Mouse (Mus musculus): ENCODE measurements at regions not wholly inside any gene's neighbourhood (a gene's known extent, or its start where the extent isn't known, plus 50 kb on each side); places are given as distances from the start of the nearest gene placed in this dataset.

DNA sequence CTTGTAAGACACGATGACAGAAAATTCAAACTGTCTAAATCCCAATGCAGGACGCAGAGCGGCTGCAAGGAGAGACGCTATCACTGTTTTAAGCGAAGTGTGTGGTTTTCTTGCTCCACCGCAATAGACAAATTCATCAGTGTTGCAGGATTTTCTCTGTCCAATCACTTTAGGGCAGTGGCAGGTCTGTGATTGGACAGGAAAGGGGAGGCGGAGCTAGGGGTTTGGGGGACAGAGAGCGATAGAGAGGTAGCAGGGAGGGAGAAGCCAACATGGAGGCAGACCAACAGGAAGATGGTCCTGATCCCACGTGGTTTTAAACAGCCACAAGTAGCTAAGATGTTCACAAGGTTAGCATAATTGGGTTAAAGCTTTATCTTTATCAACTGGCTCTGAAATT lies 209.7 kb upstream of the Runx1 start:
- WGBS = 87% methylated on average over 9 of the region's 9 CpGs
- Histone ChIP-seq H3K9me3 (replicated peaks) (no peaks in the 10 kb centered on the region), H3K4me3 (replicated peaks) (no peak overlapping the region), H3K4me1 (no peaks in the 10 kb centered on the region), H3K36me3 (no peaks in the 10 kb centered on the region), H3K9ac (no peak overlapping the region), H3K27ac (no peak overlapping the region), H3K4me2 (no peak overlapping the region), H3K27me3 (no peaks in the 10 kb centered on the region)
- no peak for ATAC-seq (replicated peaks; ENCODE audit: low FRiP score)

DNA sequence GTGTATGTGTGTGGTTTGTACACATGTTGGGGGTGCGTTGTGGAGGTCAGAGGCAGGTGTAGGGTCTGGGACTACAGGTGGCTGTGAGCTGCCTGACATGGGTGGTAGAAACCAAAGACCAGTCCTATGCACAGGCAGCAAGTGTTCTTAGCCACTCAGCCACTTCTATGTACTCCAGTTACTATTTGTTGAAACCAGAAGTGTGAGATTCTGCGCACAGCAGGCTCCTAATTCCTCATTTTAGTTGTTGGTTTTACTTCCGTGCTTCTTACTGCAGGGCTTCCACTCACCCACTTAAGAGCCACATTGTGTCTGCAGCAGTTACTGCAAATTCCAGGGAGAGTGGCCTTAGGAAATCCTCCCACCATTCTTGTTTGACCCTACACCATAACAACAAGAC lies 208.0 kb upstream of the Runx1 start:
- Histone ChIP-seq H3K9ac (no peak overlapping the region), H3K36me3 (no peaks in the 10 kb centered on the region), H3K9me3 (replicated peaks) (no peaks in the 10 kb centered on the region), H3K4me2 (no peak overlapping the region), H3K27me3 (no peaks in the 10 kb centered on the region), H3K27ac (no peak overlapping the region), H3K4me1 (no peaks in the 10 kb centered on the region), H3K4me3 (replicated peaks) (no peak overlapping the region)
- ATAC-seq (replicated peaks; ENCODE audit: low FRiP score) = no peak
- WGBS = 80% methylated on average over 3 of the region's 3 CpGs

DNA sequence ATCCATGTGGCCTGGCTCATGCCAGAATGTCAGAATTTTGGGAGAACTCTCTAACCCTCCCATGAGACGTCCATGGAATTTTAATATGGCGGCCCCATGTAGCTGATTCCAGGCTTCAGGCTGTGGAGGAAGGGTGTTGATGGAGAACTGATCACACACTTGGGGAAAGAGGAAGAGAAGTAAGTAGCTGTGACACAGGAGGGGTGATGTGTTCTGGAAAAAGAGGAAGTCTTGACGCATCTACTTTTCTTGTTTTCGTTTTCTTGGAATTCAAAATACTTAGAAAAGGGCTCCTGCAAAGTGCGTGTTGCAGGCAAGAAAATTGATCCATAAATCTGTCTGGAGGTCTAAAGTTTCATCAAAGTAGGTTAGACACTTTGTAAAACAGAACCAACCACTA lies 205.7 kb upstream of the Runx1 start:
- ATAC-seq (replicated peaks; ENCODE audit: low FRiP score) = no peak
- Histone ChIP-seq H3K4me2 (no peak overlapping the region), H3K27me3 (no peaks in the 10 kb centered on the region), H3K36me3 (no peaks in the 10 kb centered on the region), H3K4me1 (no peaks in the 10 kb centered on the region), H3K9me3 (replicated peaks) (no peaks in the 10 kb centered on the region), H3K27ac (no peak overlapping the region), H3K4me3 (replicated peaks) (no peak overlapping the region), H3K9ac (no peak overlapping the region)
- WGBS = 70% methylated on average over 5 of the region's 5 CpGs

DNA sequence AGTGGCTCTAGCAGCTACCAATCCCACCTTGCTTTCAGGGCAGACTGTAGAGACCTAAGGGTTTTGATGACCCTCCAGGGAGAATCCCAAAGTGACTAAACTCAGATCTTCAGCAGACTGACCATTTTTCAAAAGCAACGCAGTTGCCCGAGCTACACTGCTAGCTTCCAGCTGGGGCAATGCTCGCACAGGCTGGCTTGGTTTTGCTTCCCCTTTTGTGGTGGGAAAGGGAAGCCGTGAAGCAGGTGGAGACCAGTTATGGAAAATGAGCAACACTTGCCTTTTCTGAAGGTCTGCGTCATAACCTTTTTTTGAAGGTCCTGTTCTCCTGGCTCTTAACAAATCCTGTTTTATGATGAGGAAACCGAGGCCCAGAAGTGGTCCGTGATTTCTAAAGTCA lies 202.7 kb upstream of the Runx1 start:
- no peak for ATAC-seq (replicated peaks; ENCODE audit: low FRiP score)
- Histone ChIP-seq H3K9ac (no peak overlapping the region), H3K36me3 (no peaks in the 10 kb centered on the region), H3K27ac (no peak overlapping the region), H3K4me2 (no peak overlapping the region), H3K4me1 (no peaks in the 10 kb centered on the region), H3K4me3 (replicated peaks) (no peak overlapping the region), H3K27me3 (no peaks in the 10 kb centered on the region), H3K9me3 (replicated peaks) (no peaks in the 10 kb centered on the region)
- WGBS = 83% methylated on average over 7 of the region's 7 CpGs

DNA sequence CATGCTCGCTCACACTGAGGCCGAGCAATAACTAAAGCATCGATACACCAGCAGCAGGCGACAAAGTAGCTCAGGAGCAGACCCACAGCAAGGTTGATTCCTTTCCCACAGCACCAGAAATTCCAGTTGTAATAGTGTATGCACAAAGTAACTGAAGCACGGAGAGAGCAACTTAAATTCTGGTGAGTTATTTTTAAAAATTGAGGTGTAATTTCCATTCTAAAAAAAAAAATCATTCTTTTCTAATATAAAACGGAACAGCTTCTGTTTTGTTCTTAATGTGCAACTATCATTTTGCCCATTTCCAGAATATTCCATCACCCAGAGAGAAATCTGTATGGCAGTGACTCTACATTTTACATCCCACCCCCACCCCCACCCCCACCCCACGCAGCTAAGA lies 202.1 kb upstream of the Runx1 start:
- no peaks in the 10 kb centered on the region for H3K36me3 ChIP-seq
- 72% methylated on average over 7 of the region's 7 CpGs for WGBS
- H3K27ac ChIP-seq = no peak overlapping the region
- no peak overlapping the region for H3K9ac ChIP-seq
- no peaks in the 10 kb centered on the region for H3K27me3 ChIP-seq
- ATAC-seq (replicated peaks; ENCODE audit: low FRiP score) = no peak
- H3K4me1 ChIP-seq = no peaks in the 10 kb centered on the region
- H3K4me2 ChIP-seq = no peak overlapping the region
- no peaks in the 10 kb centered on the region for H3K9me3 ChIP-seq (replicated peaks)
- H3K4me3 ChIP-seq (replicated peaks) = no peak overlapping the region

DNA sequence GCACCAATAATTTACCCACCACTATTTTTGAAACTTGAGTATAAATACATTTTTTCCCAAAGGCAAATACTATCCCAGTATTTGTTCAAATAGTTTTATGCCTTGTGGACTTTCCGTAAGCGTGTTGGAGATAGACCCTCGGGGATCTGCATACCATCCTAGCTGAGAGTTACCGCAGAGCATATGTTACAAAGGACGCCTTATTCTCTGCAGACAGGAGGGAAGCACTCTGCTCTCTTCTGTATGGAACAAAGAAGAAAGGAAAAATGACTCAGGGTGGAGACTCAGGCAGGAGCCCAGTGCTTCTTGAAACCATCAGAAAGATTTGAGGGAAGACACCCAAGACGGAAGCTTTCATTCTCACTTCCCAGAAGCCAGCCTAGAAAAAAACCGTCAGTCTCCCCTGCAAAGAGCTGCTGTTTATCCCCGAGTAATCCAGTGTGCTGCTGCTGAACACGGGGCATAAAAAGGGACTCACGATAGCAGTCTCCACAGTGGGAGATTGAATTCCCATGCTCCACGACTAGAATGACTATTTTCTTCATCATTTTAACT lies 200.2 kb upstream of the Runx1 start:
- Histone ChIP-seq H3K36me3 (no peaks in the 10 kb centered on the region), H3K9me3 (replicated peaks) (no peaks in the 10 kb centered on the region), H3K4me1 (no peaks in the 10 kb centered on the region), H3K9ac (no peak overlapping the region), H3K27me3 (no peaks in the 10 kb centered on the region), H3K27ac (no peak overlapping the region), H3K4me2 (no peak overlapping the region), H3K4me3 (replicated peaks) (no peak overlapping the region)
- WGBS = 61% methylated on average over 11 of the region's 11 CpGs
- no peak for ATAC-seq (replicated peaks; ENCODE audit: low FRiP score)

DNA sequence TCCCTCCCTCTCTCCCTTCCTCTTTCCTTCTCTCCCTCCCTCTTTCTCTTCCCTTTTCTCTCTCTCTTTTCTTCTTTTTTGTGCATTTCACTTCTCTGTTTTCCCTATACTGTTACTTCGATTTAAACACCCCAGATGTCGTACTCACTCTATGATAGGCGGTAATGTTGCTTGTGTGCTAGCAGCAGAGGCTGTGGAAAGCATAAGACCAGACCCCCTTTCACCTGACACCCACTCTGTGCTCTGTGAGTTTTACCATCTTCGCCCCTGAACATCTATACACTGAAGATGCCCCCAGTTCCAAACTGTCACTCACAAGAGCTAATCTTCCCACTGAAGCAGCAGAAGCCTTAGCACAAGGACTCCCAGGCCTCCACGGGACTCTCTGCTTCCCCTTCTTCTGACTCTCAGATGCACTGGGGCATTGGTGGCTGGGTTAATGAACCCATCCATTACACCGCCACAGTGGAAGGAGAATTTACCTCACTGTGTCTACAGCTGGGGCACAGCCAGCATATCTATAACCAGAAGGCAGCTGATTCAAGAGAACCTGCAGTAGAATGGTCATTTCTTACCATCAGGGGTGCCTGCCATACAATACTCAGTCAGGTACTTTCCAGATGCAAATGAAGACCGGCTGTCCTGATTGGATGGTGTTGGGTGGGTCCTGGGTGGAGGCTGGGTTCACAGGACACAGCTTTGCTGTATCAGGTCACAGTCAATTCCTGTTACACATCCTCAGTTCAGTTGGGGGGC lies 194.0 kb upstream of the Runx1 start:
- Histone ChIP-seq H3K4me2 (no peak overlapping the region), H3K36me3 (no peaks in the 10 kb centered on the region), H3K27me3 (peaks cover 20% of the 10 kb centered on the region; the same call in 1 of the 2 replicates), H3K4me1 (peaks cover 11% of the 10 kb centered on the region), H3K4me3 (replicated peaks) (no peak overlapping the region), H3K9me3 (replicated peaks) (no peaks in the 10 kb centered on the region), H3K9ac (no peak overlapping the region), H3K27ac (no peak overlapping the region)
- no peak for ATAC-seq (replicated peaks; ENCODE audit: low FRiP score)
- 69% methylated on average over 7 of the region's 7 CpGs for WGBS

DNA sequence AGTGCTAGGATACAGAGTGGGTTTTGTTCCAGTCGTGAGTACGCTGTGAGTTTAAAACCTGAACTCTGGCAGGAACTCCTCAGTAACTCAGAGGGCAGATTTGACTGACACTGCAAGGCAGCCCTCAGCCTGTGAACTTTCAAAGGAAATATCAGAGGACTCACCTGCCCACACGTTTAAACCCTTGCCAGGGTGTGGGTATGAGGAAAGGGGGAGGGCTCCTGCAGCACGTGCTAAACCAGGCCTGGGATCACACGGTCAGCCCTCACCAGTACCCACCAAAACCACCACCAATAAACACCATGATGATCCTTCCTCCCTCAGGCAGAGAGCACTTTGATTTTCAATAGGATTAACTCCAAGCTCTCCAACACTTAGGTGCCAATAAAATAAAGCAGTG lies 192.8 kb upstream of the Runx1 start:
- Histone ChIP-seq H3K36me3 (no peaks in the 10 kb centered on the region), H3K27ac (no peak overlapping the region), H3K9ac (no peak overlapping the region), H3K27me3 (peaks cover 20% of the 10 kb centered on the region; the same call in 1 of the 2 replicates), H3K4me1 (peaks cover 16% of the 10 kb centered on the region), H3K9me3 (replicated peaks) (no peaks in the 10 kb centered on the region), H3K4me2 (no peak overlapping the region), H3K4me3 (replicated peaks) (no peak overlapping the region)
- no peak for ATAC-seq (replicated peaks; ENCODE audit: low FRiP score)
- WGBS = 34% methylated on average over 5 of the region's 5 CpGs

DNA sequence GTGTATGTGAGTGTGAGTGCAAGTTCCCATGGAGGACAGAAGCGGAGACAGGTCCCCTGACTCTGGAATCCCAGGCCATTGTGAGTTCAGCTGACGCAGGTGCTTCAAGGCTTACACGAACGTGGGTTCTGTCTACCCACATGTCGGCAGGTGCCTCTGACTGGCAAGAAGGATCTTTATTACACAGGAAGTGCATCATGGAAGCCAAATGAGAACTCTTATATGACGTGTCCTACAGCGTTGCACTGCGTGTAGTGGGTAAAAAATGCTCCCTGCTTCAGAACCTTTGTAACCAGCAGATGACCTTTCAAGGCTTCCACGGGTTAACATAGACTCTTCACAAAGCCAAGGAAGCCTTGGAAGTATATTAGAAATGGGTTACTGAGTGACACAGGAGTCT lies 191.1 kb upstream of the Runx1 start:
- Histone ChIP-seq H3K9ac (no peak overlapping the region), H3K36me3 (no peaks in the 10 kb centered on the region), H3K4me2 (no peak overlapping the region), H3K27ac (no peak overlapping the region), H3K4me3 (replicated peaks) (no peak overlapping the region), H3K27me3 (peaks cover 20% of the 10 kb centered on the region), H3K4me1 (peaks cover 19% of the 10 kb centered on the region), H3K9me3 (replicated peaks) (no peaks in the 10 kb centered on the region)
- 92% methylated on average over 9 of the region's 9 CpGs for WGBS
- no peak for ATAC-seq (replicated peaks; ENCODE audit: low FRiP score)

DNA sequence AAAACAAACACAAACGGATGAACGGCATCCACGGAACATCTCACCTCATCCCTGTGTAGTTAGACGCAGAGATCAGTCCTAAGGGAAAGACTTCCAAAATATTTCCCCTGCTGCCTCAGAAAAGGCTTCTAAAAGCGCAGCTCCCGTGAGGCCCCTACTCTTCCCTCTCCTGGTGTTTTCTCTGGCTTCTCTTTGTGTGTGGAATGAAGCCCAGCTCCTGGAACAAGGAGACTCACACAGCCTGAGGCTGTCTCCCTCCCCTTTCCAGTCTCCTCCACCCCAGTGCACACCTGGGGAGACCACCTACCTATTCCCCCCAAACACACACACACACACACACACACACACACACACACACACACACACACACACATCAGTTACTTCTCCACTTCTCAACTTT lies 189.7 kb upstream of the Runx1 start:
- Histone ChIP-seq H3K4me2 (no peak overlapping the region), H3K4me1 (peaks cover 19% of the 10 kb centered on the region), H3K27ac (no peak overlapping the region), H3K9me3 (replicated peaks) (no peaks in the 10 kb centered on the region), H3K4me3 (replicated peaks) (no peak overlapping the region), H3K27me3 (peaks cover 19% of the 10 kb centered on the region), H3K9ac (no peak overlapping the region), H3K36me3 (no peaks in the 10 kb centered on the region)
- no peak for ATAC-seq (replicated peaks; ENCODE audit: low FRiP score)
- 60% methylated on average over 6 of the region's 6 CpGs for WGBS

DNA sequence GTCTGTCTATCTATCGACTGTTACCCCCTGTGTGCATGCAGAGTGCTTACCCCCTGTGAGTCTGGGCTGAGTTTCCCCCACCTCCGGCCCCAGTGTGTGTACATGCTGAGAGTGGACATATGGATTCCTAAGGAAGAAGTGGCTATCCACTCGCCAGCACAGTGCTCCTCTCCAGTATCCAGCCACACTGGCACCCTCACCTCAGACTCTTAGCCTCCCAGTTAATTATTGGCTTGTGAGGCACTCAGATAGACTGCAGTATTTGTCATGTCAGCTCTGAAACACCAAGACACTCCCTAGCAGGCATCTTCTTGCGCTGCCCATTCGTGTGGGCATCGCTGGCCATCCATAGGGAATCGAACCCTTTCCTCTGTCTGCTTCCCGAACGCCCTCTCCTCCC lies 189.0 kb upstream of the Runx1 start:
- ATAC-seq (replicated peaks; ENCODE audit: low FRiP score) = 0 out of 2 replicates have a peak, but pooled peaks have one; percentile 58
- H3K4me3 ChIP-seq (replicated peaks) = no peak overlapping the region
- no peak overlapping the region for H3K9ac ChIP-seq
- WGBS = 82% methylated on average over 9 of the region's 9 CpGs
- no peaks in the 10 kb centered on the region for H3K36me3 ChIP-seq
- peaks cover 19% of the 10 kb centered on the region for H3K4me1 ChIP-seq
- H3K4me2 ChIP-seq = no peak overlapping the region
- H3K27me3 ChIP-seq = peaks cover 14% of the 10 kb centered on the region
- no peak overlapping the region for H3K27ac ChIP-seq
- no peaks in the 10 kb centered on the region for H3K9me3 ChIP-seq (replicated peaks)

DNA sequence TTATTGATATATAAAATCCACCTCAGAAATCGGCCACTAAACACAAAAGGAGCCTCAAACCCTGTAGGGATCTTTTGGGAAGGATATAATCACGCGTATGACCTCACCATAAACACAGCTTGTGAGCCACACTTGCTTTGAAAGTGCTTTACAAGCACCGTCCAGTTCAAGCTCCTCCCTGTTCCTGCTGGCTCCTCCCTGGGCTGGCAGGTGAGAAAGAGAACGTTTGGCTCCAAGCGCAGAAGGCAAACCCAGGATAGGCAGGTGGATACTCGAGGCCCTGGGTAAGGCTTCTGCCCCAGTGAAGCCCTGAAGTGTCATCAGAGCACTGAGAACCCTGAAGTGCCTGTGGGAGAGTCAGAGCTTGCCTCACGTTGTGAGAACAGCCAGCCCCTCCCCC lies 187.9 kb upstream of the Runx1 start:
- no peak overlapping the region for H3K27ac ChIP-seq
- no peaks in the 10 kb centered on the region for H3K9me3 ChIP-seq (replicated peaks)
- H3K4me3 ChIP-seq (replicated peaks) = no peak overlapping the region
- H3K4me2 ChIP-seq = no peak overlapping the region
- no peak for ATAC-seq (replicated peaks; ENCODE audit: low FRiP score)
- peaks cover 19% of the 10 kb centered on the region for H3K4me1 ChIP-seq
- H3K36me3 ChIP-seq = no peaks in the 10 kb centered on the region
- H3K27me3 ChIP-seq = peaks cover 7% of the 10 kb centered on the region
- no peak overlapping the region for H3K9ac ChIP-seq
- WGBS = 40% methylated on average over 8 of the region's 8 CpGs

DNA sequence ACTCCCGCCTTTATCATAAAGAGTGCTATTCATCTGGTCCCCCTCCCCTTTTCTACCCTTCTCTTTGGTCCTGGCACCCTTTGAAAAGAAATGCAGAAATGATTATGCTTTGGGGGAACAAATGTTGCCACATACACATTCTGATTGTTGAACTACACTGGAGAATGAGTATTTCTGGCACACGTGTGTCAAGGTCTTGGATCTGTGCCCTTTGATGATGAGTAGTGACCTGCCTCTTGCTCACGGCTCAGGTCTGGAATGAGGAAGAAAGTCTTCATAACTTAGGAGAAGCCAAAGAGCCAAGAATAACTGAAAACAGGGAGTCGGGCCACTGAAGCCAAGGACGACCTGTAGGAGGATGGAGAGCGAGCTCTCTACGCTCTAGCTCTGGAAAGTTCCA lies 187.3 kb upstream of the Runx1 start:
- Histone ChIP-seq H3K4me3 (replicated peaks) (no peak overlapping the region), H3K4me2 (no peak overlapping the region), H3K27me3 (peaks cover 5% of the 10 kb centered on the region; the same call in 1 of the 2 replicates), H3K9ac (no peak overlapping the region), H3K4me1 (peaks cover 19% of the 10 kb centered on the region), H3K36me3 (no peaks in the 10 kb centered on the region), H3K9me3 (replicated peaks) (no peaks in the 10 kb centered on the region), H3K27ac (no peak overlapping the region)
- WGBS = 83% methylated on average over 7 of the region's 7 CpGs
- no peak for ATAC-seq (replicated peaks; ENCODE audit: low FRiP score)

Measured in kidney, embryonic 15.5 days (tissue).